Mouse (Mus musculus) olfactory bulb, adult 2 months (tissue): ENCODE measurements around the gene Gm44790.

ENCODE experiments used
- CTCF ChIP-seq: fragments of 200-500 bp; IDR thresholded peaks from 2 replicates; pipeline ENCODE4 v1.5.1; 2012; ENCODE audit warnings: low read depth, mild to moderate bottlenecking, low read length, moderate library complexity; ENCODE audit not compliant: insufficient read depth
- POLR2A ChIP-seq: fragments of 200-500 bp; IDR thresholded peaks from 2 replicates; pipeline ENCODE4 v1.6.1; 2012; ENCODE audit warnings: mild to moderate bottlenecking, low read depth, low read length, moderate library complexity; ENCODE audit not compliant: insufficient read depth

GRCm38 (mm10) chr6:86397257-86397980 lies 29.0 kb upstream of the Gm44790 start:
- TF ChIP-seq CTCF (no peak), POLR2A (no peak)
